Mouse (Mus musculus) lung, postnatal 25 days (tissue): ENCODE data around the gene Ephb2.

Experiments used
- DNase-seq: peaks from one replicate; pipeline ENCODE4 v3.0.0; 2022; ENCODE audit warnings: low spot score

Ephb2 gene

GRCm38 (mm10) chr4:136836387-136836931 is 671 bp upstream of the Ephb2 start:
- DNase-seq: no peak

GRCm38 (mm10) chr4:136834815-136835620 is 770 bp downstream of the Ephb2 start:
- DNase-seq: no peak

GRCm38 (mm10) chr4:136834439-136834814 is 1.4 kb downstream of the Ephb2 start:
- no peak for DNase-seq

- DNase-seq: no peak
Measured at GRCm38 (mm10) chr4:136833619-136834351, 2.0 kb downstream of the Ephb2 start.

- DNase-seq: no peak
Measured at GRCm38 (mm10) chr4:136832559-136833232, 3.1 kb downstream of the Ephb2 start.

- no peak for DNase-seq
Measured at GRCm38 (mm10) chr4:136830272-136830823, 5.4 kb downstream of the Ephb2 start.

GRCm38 (mm10) chr4:136829837-136830236 is 6.0 kb downstream of the Ephb2 start:
- DNase-seq: peak; percentile 32

- DNase-seq: no peak
Measured at GRCm38 (mm10) chr4:136828664-136829569, 6.9 kb downstream of the Ephb2 start.

GRCm38 (mm10) chr4:136824935-136825552 is 10.7 kb downstream of the Ephb2 start:
- DNase-seq: no peak

- DNase-seq: no peak
Measured at GRCm38 (mm10) chr4:136820069-136820522, 15.7 kb downstream of the Ephb2 start.

GRCm38 (mm10) chr4:136816701-136817100 is 19.1 kb downstream of the Ephb2 start:
- DNase-seq: no peak

- no peak for DNase-seq
Measured at GRCm38 (mm10) chr4:136815364-136815763, 20.4 kb downstream of the Ephb2 start.

GRCm38 (mm10) chr4:136812543-136812942 is 23.2 kb downstream of the Ephb2 start:
- DNase-seq: no peak

GRCm38 (mm10) chr4:136811596-136811995 is 24.2 kb downstream of the Ephb2 start:
- no peak for DNase-seq

- no peak for DNase-seq
Measured at GRCm38 (mm10) chr4:136808478-136808877, 27.3 kb downstream of the Ephb2 start.

GRCm38 (mm10) chr4:136807448-136808009 is 28.3 kb downstream of the Ephb2 start:
- DNase-seq: no peak

GRCm38 (mm10) chr4:136806254-136806653 is 29.5 kb downstream of the Ephb2 start:
- no peak for DNase-seq

GRCm38 (mm10) chr4:136804343-136804742 is 31.4 kb downstream of the Ephb2 start:
- DNase-seq: peak; percentile 61

GRCm38 (mm10) chr4:136802446-136802845 is 33.3 kb downstream of the Ephb2 start:
- DNase-seq: peak; percentile 62

- DNase-seq: no peak
Measured at GRCm38 (mm10) chr4:136801944-136802343, 33.8 kb downstream of the Ephb2 start.
